Mouse (Mus musculus): ENCODE data around the gene Scn4b.

Scn4b gene

GRCm38 (mm10) chr9:45138191-45139032 lies at the start of gene Scn4b:
Gene Scn4b (plus strand): TSS chr9:45138395.
- in situ Hi-C loops (cut with MboI, MseI), result no loop called here

- in situ Hi-C loops (cut with MboI, MseI), result no loop called here
Observed at GRCm38 (mm10) chr9:45090811-45091210, 47.4 kb upstream of the Scn4b start.

GRCm38 (mm10) chr9:45092641-45093040 lies 45.6 kb upstream of the Scn4b start:
- in situ Hi-C loops (cut with MboI, MseI), result no loop called here

- in situ Hi-C loops (cut with MboI, MseI), result no loop called here
Observed at GRCm38 (mm10) chr9:45095149-45095937, 42.9 kb upstream of the Scn4b start.

- in situ Hi-C loops (cut with MboI, MseI), result no loop called here
Observed at GRCm38 (mm10) chr9:45097877-45098276, 40.3 kb upstream of the Scn4b start.

- in situ Hi-C loops (cut with MboI, MseI), result no loop called here
Observed at GRCm38 (mm10) chr9:45098426-45098825, 39.8 kb upstream of the Scn4b start.

- in situ Hi-C loops (cut with MboI, MseI), result no loop called here
Observed at GRCm38 (mm10) chr9:45102528-45102927, 35.7 kb upstream of the Scn4b start.

- in situ Hi-C loops (cut with MboI, MseI), result no loop called here
Observed at GRCm38 (mm10) chr9:45103211-45103979, 34.8 kb upstream of the Scn4b start.

GRCm38 (mm10) chr9:45105596-45106374 lies 32.4 kb upstream of the Scn4b start:
- in situ Hi-C loops (cut with MboI, MseI), result no loop called here

GRCm38 (mm10) chr9:45115706-45116105 lies 22.5 kb upstream of the Scn4b start:
- in situ Hi-C loops (cut with MboI, MseI), result no loop called here

- in situ Hi-C loops (cut with MboI, MseI), result no loop called here
Observed at GRCm38 (mm10) chr9:45116819-45117218, 21.4 kb upstream of the Scn4b start.

- in situ Hi-C loops (cut with MboI, MseI), result no loop called here
Observed at GRCm38 (mm10) chr9:45117741-45118431, 20.3 kb upstream of the Scn4b start, which contains the start of gene Scn2b. Gene Scn2b (plus strand): TSS chr9:45117782.

- in situ Hi-C loops (cut with MboI, MseI), result no loop called here
Observed at GRCm38 (mm10) chr9:45118552-45118951, 19.6 kb upstream of the Scn4b start.

GRCm38 (mm10) chr9:45119316-45119953 lies 18.8 kb upstream of the Scn4b start:
- in situ Hi-C loops (cut with MboI, MseI), result no loop called here

- in situ Hi-C loops (cut with MboI, MseI), result no loop called here
Observed at GRCm38 (mm10) chr9:45119954-45120530, 18.2 kb upstream of the Scn4b start.

- in situ Hi-C loops (cut with MboI, MseI), result no loop called here
Observed at GRCm38 (mm10) chr9:45120567-45120966, 17.6 kb upstream of the Scn4b start.

GRCm38 (mm10) chr9:45121001-45121400 lies 17.2 kb upstream of the Scn4b start:
- in situ Hi-C loops (cut with MboI, MseI), result no loop called here

GRCm38 (mm10) chr9:45121769-45122168 lies 16.4 kb upstream of the Scn4b start:
- in situ Hi-C loops (cut with MboI, MseI), result no loop called here

- in situ Hi-C loops (cut with MboI, MseI), result no loop called here
Observed at GRCm38 (mm10) chr9:45122209-45122761, 15.9 kb upstream of the Scn4b start.

Data from regulatory T cell (primary cell).